Mouse (Mus musculus): ENCODE results near the gene Adamts6. TPM values are rescaled to one million over a fixed set of nuclear protein-coding genes. Genes with fewer than 3 reads are reported as not detected.

Adamts6 gene
- total RNA-seq, 1 experiment: 0.98 TPM

DNA sequence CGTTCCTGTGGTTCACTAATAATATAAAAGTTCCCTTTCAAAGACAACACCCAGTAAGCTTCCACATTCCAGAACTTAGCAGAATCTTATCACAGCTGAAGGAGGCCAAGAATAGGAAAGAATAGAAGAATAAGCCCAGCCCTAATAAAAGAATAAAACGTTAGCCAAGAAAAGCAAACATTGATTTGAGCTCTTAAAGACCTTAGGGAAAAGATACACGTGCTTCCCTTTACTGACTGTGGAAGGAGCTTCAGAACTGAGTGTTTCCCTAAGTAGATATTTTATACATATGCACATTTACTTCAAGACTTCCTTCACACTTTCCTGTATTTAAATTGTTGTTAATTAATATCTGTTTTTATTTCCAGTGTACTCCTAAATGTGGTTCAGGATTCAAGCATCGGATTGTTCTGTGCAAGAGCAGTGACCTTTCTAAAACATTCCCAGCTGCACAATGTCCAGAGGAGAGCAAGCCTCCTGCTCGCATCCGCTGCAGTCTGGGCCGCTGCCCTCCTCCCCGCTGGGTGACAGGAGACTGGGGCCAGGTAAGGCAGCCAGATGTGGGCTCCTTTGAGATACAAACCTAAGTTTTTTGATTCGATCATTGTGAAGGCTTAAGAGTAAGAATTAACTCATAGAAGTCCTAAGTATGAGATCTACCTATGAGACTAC is 188.8 kb downstream of the Adamts6 start:
- no peak overlapping the region for H3K27ac ChIP-seq (ENCODE audit: insufficient read depth, low read depth, low read length, poor library complexity, severe bottlenecking)
- no peak overlapping the region for H3K4me3 ChIP-seq (ENCODE audit: insufficient read depth in 1 of 2, low read depth in 1 of 2, low read length in 2 of 2, poor library complexity in 1 of 2, severe bottlenecking in 1 of 2)
- in situ Hi-C loops (cut with MboI; ENCODE audit: low sequenced_read_pairs in 2 of 2, unreplicated experiment in 2 of 2): no loop called here
- DNase-seq (ENCODE audit: low read depth, low spot score): no peak
- H3K36me3 ChIP-seq (ENCODE audit: control insufficient read depth, insufficient read depth, low read length, poor library complexity, severe bottlenecking): no peaks in the 10 kb centered on the region
- H3K4me1 ChIP-seq (ENCODE audit: control insufficient read depth in 2 of 2, insufficient read depth in 2 of 2, low read length in 2 of 2, poor library complexity in 1 of 2): no peaks in the 10 kb centered on the region
- TF ChIP-seq HCFC1 (IDR thresholded peaks at IDR 0.05; ENCODE audit: borderline replicate concordance, insufficient read depth, low read length) (no peak), CHD2 (IDR thresholded peaks at IDR 0.05; ENCODE audit: low read depth, low read length) (no peak), ZNF384 (IDR thresholded peaks at IDR 0.05; ENCODE audit: low read depth, low read length) (no peak), MAFK (IDR thresholded peaks at IDR 0.05; ENCODE audit: insufficient read depth, low read depth, low read length) (no peak), ZC3H11A (IDR thresholded peaks at IDR 0.05; ENCODE audit: borderline replicate concordance, low read depth, low read length) (no peak)
- no peaks in the 10 kb centered on the region for H3K9me3 ChIP-seq (ENCODE audit: control insufficient read depth, insufficient read depth, low read depth, low read length)
- H3K9ac ChIP-seq (ENCODE audit: insufficient read depth, low read depth, low read length, poor library complexity, severe bottlenecking): no peak overlapping the region

DNA sequence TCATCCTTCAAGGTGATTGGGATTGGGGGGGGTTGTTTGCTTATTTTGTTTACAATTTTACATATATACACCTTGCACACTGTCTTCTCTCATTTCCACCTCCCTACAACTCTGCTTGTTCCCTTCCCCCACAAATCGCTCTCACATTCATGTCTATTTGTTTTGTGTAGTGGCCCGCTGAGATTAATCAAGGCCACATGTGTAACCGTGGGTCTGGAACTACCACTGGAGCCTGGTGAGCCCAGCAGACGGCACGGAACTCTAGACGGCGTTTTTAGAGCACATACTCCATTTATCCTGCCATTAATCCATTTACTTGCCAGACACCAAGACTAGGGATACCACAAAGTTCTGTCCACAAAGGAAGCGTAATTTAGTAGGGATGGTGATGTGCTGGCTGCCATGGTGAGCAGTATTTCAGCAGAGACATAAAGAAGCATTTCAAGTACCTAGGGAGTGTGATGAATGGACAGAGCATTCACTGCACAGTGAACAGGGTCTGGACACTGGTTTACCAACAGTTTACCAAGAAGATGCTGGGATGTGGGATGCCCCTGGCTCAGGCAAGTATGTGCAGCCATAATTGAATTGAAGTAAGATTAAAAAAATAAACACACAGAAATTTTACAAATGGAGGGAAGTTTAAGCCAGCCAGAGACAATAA is 194.9 kb downstream of the Adamts6 start:
- no peak for DNase-seq (ENCODE audit: low read depth, low spot score)
- Histone ChIP-seq H3K27ac (ENCODE audit: insufficient read depth, low read depth, low read length, poor library complexity, severe bottlenecking) (no peak overlapping the region), H3K9me3 (ENCODE audit: control insufficient read depth, insufficient read depth, low read depth, low read length) (no peaks in the 10 kb centered on the region)

DNA sequence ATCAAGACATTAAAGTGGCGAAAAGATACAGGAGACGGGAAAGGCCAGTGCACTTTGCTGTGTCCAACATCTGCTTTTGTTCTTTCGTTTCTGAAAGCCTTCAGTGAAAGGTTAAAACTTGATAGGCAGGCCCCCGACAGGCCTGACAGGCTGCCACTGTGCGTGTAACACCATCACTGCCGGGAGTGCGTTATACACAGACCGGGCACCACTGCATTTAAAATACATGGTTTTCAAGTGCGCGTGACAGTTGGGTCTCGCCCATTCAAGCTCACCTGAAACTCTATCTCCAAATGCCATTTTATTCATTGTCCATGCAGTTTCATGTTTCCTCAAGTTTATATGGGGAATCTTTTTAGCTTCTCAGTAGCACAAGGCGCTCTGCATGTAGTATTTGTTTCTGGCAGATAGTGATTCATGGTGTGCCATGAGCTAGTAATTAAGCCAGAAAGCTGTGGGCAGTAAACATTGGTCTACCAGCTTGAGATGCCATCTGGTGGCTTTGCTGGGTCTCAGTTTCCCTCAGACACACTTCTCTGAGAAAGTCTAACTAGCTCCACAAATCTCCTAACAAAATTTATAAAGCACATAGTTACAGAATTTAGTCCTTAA is 195.6 kb downstream of the Adamts6 start:
- no peaks in the 10 kb centered on the region for H3K9me3 ChIP-seq (ENCODE audit: control insufficient read depth, insufficient read depth, low read depth, low read length)
- in situ Hi-C loops (cut with MboI; ENCODE audit: low sequenced_read_pairs in 2 of 2, unreplicated experiment in 2 of 2): no loop called here
- H3K4me1 ChIP-seq (ENCODE audit: control insufficient read depth in 2 of 2, insufficient read depth in 2 of 2, low read length in 2 of 2, poor library complexity in 1 of 2): no peaks in the 10 kb centered on the region
- H3K27ac ChIP-seq (ENCODE audit: insufficient read depth, low read depth, low read length, poor library complexity, severe bottlenecking): no peak overlapping the region
- no peak for DNase-seq (ENCODE audit: low read depth, low spot score)
- TF ChIP-seq MAFK (IDR thresholded peaks at IDR 0.05; ENCODE audit: insufficient read depth, low read depth, low read length): no peak
- TF ChIP-seq HCFC1 (IDR thresholded peaks at IDR 0.05; ENCODE audit: borderline replicate concordance, insufficient read depth, low read length): no peak
- no peak for TF ChIP-seq CHD2 (IDR thresholded peaks at IDR 0.05; ENCODE audit: low read depth, low read length)
- H3K9ac ChIP-seq (ENCODE audit: insufficient read depth, low read depth, low read length, poor library complexity, severe bottlenecking): no peak overlapping the region
- H3K36me3 ChIP-seq (ENCODE audit: control insufficient read depth, insufficient read depth, low read length, poor library complexity, severe bottlenecking): no peaks in the 10 kb centered on the region
- no peak overlapping the region for H3K4me3 ChIP-seq (ENCODE audit: insufficient read depth in 1 of 2, low read depth in 1 of 2, low read length in 2 of 2, poor library complexity in 1 of 2, severe bottlenecking in 1 of 2)

More for the DNA sequence above, 194.9 kb downstream of the Adamts6 start:
- H3K4me1 ChIP-seq (ENCODE audit: control insufficient read depth in 2 of 2, insufficient read depth in 2 of 2, low read length in 2 of 2, poor library complexity in 1 of 2): no peaks in the 10 kb centered on the region
- H3K9ac ChIP-seq (ENCODE audit: insufficient read depth, low read depth, low read length, poor library complexity, severe bottlenecking): no peak overlapping the region
- in situ Hi-C loops (cut with MboI; ENCODE audit: low sequenced_read_pairs in 2 of 2, unreplicated experiment in 2 of 2): no loop called here
- TF ChIP-seq ZNF384 (IDR thresholded peaks at IDR 0.05; ENCODE audit: low read depth, low read length): no peak
- TF ChIP-seq CHD2 (IDR thresholded peaks at IDR 0.05; ENCODE audit: low read depth, low read length): no peak
- no peak for TF ChIP-seq HCFC1 (IDR thresholded peaks at IDR 0.05; ENCODE audit: borderline replicate concordance, insufficient read depth, low read length)
- TF ChIP-seq ZC3H11A (IDR thresholded peaks at IDR 0.05; ENCODE audit: borderline replicate concordance, low read depth, low read length): no peak
- no peak for TF ChIP-seq MAFK (IDR thresholded peaks at IDR 0.05; ENCODE audit: insufficient read depth, low read depth, low read length)
- no peaks in the 10 kb centered on the region for H3K36me3 ChIP-seq (ENCODE audit: control insufficient read depth, insufficient read depth, low read length, poor library complexity, severe bottlenecking)
- H3K4me3 ChIP-seq (ENCODE audit: insufficient read depth in 1 of 2, low read depth in 1 of 2, low read length in 2 of 2, poor library complexity in 1 of 2, severe bottlenecking in 1 of 2): no peak overlapping the region

DNA sequence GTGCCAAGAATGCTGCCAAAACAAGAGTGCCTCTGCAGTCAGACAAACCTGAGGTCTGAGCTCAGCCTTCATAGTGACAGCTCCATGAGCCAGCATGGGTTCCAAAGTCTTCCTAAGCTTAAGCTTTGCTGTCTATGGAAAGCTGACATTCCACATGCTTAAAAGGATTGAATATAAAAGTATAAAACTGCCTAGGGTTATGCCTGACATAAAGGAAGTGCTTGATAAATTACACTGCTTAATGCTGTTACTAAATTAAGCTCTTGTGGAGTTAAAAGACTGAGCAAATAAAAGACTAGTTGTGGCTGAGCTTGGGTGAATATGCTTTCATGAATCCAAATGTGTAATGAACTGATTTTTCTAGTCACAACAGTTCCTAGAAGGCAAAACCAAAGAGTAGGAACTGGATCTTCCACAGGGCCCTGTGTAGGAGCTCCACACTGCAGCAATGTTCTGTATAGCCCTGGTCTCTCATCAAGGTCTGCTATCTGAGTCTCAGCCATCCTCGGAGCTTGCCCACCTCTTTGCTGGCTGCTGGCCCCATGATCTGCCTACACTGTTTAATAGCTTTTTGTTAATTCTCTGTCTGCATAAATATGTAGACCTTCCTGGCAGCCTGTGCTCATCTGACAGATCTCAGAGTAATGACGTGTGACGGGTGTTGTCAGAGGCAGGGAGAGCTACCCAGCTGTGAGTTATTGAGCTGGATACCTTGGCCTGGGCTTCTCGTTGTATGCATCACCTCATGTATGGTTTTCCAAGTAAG is 203.6 kb downstream of the Adamts6 start:
- in situ Hi-C loops (cut with MboI; ENCODE audit: low sequenced_read_pairs in 2 of 2, unreplicated experiment in 2 of 2): no loop called here
- Histone ChIP-seq H3K36me3 (ENCODE audit: control insufficient read depth, insufficient read depth, low read length, poor library complexity, severe bottlenecking) (no peaks in the 10 kb centered on the region), H3K4me3 (ENCODE audit: insufficient read depth in 1 of 2, low read depth in 1 of 2, low read length in 2 of 2, poor library complexity in 1 of 2, severe bottlenecking in 1 of 2) (no peak overlapping the region), H3K9ac (ENCODE audit: insufficient read depth, low read depth, low read length, poor library complexity, severe bottlenecking) (no peak overlapping the region), H3K27ac (ENCODE audit: insufficient read depth, low read depth, low read length, poor library complexity, severe bottlenecking) (no peak overlapping the region), H3K4me1 (ENCODE audit: control insufficient read depth in 2 of 2, insufficient read depth in 2 of 2, low read length in 2 of 2, poor library complexity in 1 of 2) (no peaks in the 10 kb centered on the region), H3K9me3 (ENCODE audit: control insufficient read depth, insufficient read depth, low read depth, low read length) (no peaks in the 10 kb centered on the region)
- DNase-seq (ENCODE audit: low read depth, low spot score): no peak
- TF ChIP-seq CHD2 (IDR thresholded peaks at IDR 0.05; ENCODE audit: low read depth, low read length): no peak
- TF ChIP-seq MAFK (IDR thresholded peaks at IDR 0.05; ENCODE audit: insufficient read depth, low read depth, low read length): no peak
- no peak for TF ChIP-seq HCFC1 (IDR thresholded peaks at IDR 0.05; ENCODE audit: borderline replicate concordance, insufficient read depth, low read length)
- no peak for TF ChIP-seq ZNF384 (IDR thresholded peaks at IDR 0.05; ENCODE audit: low read depth, low read length)
- no peak for TF ChIP-seq ZC3H11A (IDR thresholded peaks at IDR 0.05; ENCODE audit: borderline replicate concordance, low read depth, low read length)
